ENCODE assay signal across 8 mouse cellular contexts in the genomic region with DNA sequence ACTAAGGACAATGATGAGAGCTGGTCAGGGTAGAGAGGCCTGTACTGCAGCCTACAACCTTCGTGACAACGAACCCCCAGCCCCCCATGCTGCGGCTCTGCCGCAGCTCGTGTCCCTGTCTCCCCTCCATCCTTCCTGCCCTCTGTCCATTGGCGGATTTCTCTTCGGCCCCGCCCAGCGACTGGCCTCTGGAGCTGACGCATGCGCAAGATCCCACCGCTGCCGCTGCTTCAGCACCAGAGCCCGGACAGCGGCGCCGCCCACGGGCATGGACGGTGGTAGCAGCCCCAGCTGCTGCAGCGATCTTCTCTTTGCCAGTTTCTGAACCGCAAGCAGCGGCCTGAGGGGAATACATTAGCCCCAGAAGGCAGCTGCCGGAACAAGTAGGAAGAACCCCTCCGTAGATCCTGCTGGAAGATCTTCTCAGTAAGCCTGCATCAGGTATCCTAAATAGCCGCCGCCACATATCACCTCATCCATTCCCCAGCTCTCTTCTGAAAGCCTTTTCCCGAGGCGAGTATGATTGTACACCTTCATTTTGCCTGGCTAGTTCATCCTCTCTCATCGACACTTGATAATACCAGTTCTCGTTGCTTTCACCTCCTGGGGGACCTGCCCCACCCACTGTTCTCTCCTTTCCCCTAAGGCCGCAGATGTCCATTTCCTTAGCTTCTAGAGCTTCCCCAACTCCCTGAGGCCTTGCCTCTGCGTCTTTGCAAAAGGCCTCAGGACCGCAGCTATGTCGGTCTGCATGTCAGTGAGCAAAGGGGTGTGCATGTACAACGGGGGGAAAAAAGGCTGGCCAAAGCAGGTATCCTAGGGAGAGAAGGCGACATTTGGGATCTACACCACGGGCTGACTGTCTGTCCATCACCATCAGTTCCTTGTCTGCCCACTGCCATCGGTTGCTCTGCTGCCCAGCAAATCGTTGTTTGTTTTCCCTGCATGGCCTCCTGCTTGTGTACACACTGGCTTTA. TPM values are rescaled to one million over a fixed set of nuclear protein-coding genes. Genes with fewer than 3 reads are reported as not detected.
A peak's percentile ranks its signal among the peaks of the same experiment; 100 is the strongest.
DNase-seq lines count a peak whose midpoint lies in the region; ATAC-seq lines count a peak whose summit lies in the region.

Gene Disp2, plus strand, starts transcription at position 216 of the 977 bp plus-strand sequence.

- H3K9ac ChIP-seq in hindbrain, embryonic 11.5 days (ENCODE audit: low read depth, low read length), result peak within 1 kb of the TSS; percentile 57

- H3K27ac ChIP-seq in hindbrain, embryonic 11.5 days (ENCODE audit: low read depth, low read length), result 0 out of 2 replicates have a peak within 1 kb of the TSS, but pooled peaks have one; percentile 61

- H3K9me3 ChIP-seq in hindbrain, embryonic 11.5 days (ENCODE audit: control insufficient read depth, low read length), result no peaks in the 10 kb centered on the region

- WGBS in hindbrain, embryonic 11.5 days, result 10% methylated on average over 39 of the region's 39 CpGs

- H3K4me1 ChIP-seq in hindbrain, embryonic 11.5 days (replicated peaks; ENCODE audit: control insufficient read depth, insufficient read depth, low read length), result peaks cover 3% of the 10 kb centered on the region

- H3K4me3 ChIP-seq in hindbrain, embryonic 11.5 days (ENCODE audit: low read depth, low read length), result peak within 1 kb of the TSS; percentile 41

- H3K36me3 ChIP-seq in hindbrain, embryonic 11.5 days (ENCODE audit: control insufficient read depth, insufficient read depth, low read length), result no peaks in the 10 kb centered on the region

- peak; percentile 95 for ATAC-seq in hindbrain, embryonic 11.5 days (ENCODE audit: low FRiP score)

- DNase-seq in MEL-GATA-1-ER (ENCODE audit: extremely low read depth, low read depth), result peak; percentile 67
- DNase-seq in cerebellum, adult 9-10 months, result peak; percentile 96
- DNase-seq in frontal cortex, adult 2 months (ENCODE audit: extremely low spot score in 1 of 2, low spot score in 1 of 2), result peak; percentile 90 to 97
- peak; percentile 97 for DNase-seq in hindbrain, embryonic 11.5 days (ENCODE audit: low spot score)
- peak; percentile 93 for DNase-seq in layer of hippocampus, postnatal 36 days
- peak; percentile 95 for DNase-seq in lung, postnatal 25 days (ENCODE audit: low spot score)
- peak; percentile 82 for DNase-seq in retina, adult 2 months (ENCODE audit: low read depth, low spot score)
- DNase-seq in thymus, postnatal 25 days, result peak; percentile 86

- H3K4me2 ChIP-seq in hindbrain, embryonic 11.5 days (replicated peaks; ENCODE audit: low read depth, low read length), result peak within 1 kb of the TSS; percentile 56

- no peaks in the 10 kb centered on the region for H3K27me3 ChIP-seq in hindbrain, embryonic 11.5 days (ENCODE audit: control insufficient read depth, insufficient read depth, low read length)

RNA-seq across cellular contexts. Expression of gene Disp2, which starts in this region (rescaled TPM):
- polyA plus RNA-seq in frontal cortex, adult 2 months (2012; rRNA removed), result 114 and 125 TPM in 2 replicates
- 8.5 and 9.2 TPM in 2 replicates for polyA plus RNA-seq in hindbrain, embryonic 11.5 days (2014; fragmentation: Nextera tagmentation; extraction: Ambion mirVana)
- 100 to 1,000 TPM; 267 to 273 TPM for total RNA-seq in layer of hippocampus, postnatal 36 days (2021)

Comparison
In these comparisons a context has a peak if more than half of its experiments do, and no peak if none do; other contexts are left out.
1. Peak in every context shown above with its lines: DNase-seq, ATAC-seq, H3K4me3 ChIP-seq and H3K27ac ChIP-seq.
2. RNA of gene Disp2 (polyA plus RNA-seq): 114 to 125 TPM in frontal cortex, adult 2 months; 8.5 to 9.2 TPM in hindbrain, embryonic 11.5 days; every median in the first group is over 10 times any median in the second.